Mouse (Mus musculus): Measurements from ENCODE around the gene Zfp114. TPM values are rescaled to one million over a fixed set of nuclear protein-coding genes. Genes with fewer than 3 reads are reported as not detected.

The Zfp114 gene
- total RNA-seq (2021) = 1 to 10 TPM; 2.5 to 2.9 TPM

DNA sequence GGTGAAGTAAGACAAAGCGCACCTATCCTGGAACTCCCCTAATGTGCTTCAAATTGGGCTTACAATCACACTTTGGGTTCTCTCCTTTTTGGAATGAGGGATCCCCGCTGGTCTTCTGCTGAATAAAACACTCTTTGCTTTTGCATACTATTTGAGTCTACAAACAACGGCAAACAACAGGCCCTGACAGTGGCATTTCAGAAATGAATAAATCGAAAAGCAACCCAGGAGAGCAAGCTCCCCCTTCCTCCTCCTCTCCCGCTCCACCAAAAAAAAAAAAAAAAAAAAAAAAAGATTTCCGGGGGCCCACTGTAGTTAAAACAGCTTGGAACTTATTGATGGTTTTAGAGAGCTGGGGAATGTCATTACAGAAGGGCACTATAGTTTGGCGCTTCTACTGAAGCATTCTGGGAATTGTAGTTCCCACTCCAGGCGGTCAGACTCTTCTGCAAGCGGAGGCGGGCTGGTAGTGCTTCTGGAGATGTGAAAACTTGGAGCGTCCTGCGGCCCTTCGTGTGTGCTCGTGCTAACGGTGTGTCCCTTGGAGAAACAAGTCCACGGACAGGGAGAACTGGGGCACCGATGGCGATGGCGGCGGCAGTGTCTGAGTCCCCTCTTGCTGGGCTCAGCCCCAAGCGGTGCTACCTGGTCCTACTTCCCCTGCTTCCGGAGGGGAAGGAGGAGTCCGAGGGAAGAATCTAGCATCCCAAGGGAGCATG lies at the start of gene Zfp114:
Gene Zfp114, plus strand, starts transcription at position 443 of the 719 bp plus-strand sequence.
- intact Hi-C loops (cut with DNase I) = loop anchor here (1.0 to 2.0 kb wide), 2 partner anchors 32 to 93 kb away; partner anchors contain the start of gene Zfp180
- DNase-seq (ENCODE audit: low spot score in 2 of 2) = peak; percentile 79 to 83

DNA sequence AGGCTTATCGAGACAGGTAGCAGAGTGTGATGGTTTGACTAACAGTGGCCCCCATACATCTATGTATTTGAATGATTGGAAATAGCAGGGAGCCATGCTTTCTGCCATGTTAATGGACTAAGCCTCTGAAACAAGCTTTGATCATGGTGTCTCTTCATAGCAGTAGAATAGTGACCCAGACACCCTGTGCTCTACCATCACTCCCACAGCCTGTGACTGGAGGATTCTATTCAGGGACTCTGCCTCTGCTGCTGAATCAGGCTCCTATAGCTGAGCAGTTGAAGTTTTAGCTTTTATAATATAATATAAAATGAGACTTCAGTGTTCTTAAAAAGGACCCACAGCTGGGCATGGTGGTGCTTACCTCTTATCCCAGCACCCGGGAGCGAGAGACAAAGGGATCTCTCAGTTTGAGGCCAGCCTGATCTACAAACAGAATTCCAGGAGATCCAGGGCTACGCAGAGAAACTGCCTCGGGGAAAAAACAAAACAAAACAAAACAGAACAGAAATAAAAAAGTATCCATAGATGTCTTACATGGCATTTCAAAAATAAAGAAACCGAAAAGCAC lies 41.4 kb upstream of the Zfp114 start:
- intact Hi-C loops (cut with DNase I) = loop anchor here (10.0 kb wide), 1 partner anchor 121 kb away; the partner anchor contains the start of gene Zfp108
- peak in 1 of 2 experiments; percentile 24 for DNase-seq (ENCODE audit: low spot score in 2 of 2)

DNA sequence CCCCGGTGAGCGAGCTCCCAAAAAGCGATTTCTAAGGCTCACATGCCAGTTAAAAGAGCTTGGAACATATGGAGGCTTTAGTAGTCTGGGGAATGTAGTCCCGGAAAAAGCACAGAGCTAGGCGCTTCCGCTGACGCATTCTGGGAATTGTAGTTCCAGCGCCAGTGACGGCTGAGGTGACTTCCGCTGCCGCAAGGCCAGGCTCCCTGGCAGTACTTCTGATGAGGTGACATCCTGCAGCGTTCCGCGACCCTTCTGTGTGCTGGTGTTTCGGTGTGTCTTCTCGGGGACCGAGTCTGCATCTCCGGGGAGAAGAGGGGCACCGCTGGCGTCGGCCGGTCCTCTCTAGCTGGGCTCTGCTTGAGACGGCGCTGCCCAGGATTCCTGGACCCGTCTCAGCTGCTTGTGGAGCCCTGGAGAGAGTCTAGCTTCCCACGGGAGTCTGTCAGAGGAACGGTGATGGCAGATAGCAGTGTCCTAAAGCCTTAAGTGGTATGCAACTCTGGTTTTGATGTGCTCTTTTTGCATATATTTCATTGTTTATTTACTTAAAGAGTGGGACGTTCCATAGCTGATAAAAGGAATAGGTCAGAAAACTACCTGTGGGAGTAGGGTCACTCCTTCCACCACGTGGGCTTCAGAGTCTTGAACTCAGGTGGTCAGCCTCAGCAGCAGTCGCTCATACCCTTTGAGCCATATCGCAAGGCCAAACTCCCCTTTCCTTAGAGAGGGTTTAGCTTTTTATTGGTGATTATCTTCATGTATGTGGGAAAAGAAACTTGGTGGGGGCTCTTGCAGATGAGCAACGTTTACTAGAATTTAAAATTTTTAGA lies 40.6 kb upstream of the Zfp114 start, which contains the start of gene Zfp235:
Gene Zfp235, plus strand, starts transcription at position 174 of the 833 bp plus-strand sequence.
- peak; percentile 92 to 96 for DNase-seq (ENCODE audit: low spot score in 2 of 2)
- intact Hi-C loops (cut with DNase I) = loop anchor here (1.0 to 10.0 kb wide), 3 partner anchors 22 to 121 kb away; partner anchors contain the start of genes Zfp108, Zfp112 and Zfp180

DNA sequence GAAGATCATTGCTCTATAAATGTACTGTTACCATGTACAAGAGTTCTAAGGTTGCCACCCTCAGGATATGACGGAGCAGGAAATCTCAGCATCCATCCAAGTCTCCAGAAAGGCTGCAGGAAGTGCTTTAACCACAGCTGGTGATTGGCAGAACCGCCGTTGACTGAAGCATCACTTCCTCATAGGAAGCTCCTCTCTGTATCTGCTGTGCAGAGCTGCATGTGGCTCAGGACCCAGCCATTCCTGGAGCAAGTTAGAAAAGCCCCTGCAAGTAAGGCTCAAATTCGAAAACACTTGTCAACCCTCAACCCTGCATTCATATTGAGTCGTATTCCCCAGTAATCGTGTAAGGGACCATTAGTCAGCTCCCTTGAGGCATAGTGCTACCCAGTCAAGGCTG lies 32.3 kb upstream of the Zfp114 start:
- intact Hi-C loops (cut with DNase I) = no loop called here
- no peak for DNase-seq (ENCODE audit: low spot score in 2 of 2)

DNA sequence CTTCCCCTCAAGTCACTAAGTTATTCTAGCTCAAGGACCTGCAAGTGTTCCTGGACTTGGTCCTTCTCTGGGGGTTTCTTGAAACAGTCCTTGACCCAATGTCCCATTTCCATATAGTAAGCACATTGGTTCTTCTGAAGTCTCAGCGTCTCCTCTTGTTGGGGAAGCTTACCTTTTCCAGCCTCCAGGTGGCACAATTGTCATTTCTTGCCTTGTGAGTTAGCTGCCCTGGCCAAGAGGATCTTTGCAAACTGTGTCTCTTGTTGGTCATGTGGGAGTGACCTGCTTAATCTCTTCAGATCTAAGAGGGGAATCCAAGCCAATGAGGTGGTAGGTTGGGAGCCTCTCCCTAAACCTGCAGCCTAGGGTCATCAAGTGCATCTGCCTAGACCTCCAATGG lies 21.6 kb upstream of the Zfp114 start:
- intact Hi-C loops (cut with DNase I) = no loop called here
- DNase-seq (ENCODE audit: low spot score in 2 of 2) = no peak

DNA sequence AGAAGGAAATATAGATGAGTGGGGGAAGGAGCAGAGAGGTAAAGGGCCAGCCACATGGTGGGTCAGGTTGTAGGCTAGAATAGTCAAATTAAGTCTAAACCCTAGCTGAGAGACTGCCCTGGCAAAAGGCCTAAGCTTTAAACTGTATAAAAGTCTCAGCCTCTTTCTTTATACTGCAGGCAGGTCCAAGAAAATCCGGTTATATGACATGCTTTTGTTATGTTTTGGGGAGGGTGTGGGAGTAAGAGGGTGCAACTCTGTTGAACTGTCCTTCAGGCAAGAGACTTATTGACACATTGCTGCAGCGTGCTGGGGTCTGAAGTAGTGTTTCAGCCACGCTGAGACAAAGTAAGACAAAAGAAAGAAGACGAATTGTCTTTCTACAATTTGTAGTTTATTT lies 2.7 kb upstream of the Zfp114 start:
- intact Hi-C loops (cut with DNase I) = no loop called here
- no peak for DNase-seq (ENCODE audit: low spot score in 2 of 2)

DNA sequence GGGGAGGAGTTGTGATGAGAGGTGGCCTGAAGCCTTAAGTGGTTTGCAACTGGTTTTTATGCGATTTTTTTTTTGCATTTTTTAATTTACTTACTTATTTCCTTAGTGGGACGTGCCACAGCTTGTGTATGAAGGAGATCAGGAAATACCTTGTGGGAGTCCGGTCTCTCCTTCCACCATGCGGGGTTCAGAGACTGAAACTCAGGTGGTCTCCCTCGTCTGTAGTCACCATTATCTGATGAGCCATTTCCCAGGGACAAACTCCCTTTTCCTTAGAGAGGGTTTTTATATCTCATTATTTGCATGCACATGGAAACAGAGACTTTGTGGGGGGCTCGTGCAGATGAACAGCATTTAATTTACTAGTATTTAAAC lies 464 bp downstream of the Zfp114 start:
- intact Hi-C loops (cut with DNase I) = loop anchor here (1.0 to 2.0 kb wide), 2 partner anchors 31 to 94 kb away; partner anchors contain the start of gene Zfp180
- DNase-seq (ENCODE audit: low spot score in 2 of 2) = no peak

DNA sequence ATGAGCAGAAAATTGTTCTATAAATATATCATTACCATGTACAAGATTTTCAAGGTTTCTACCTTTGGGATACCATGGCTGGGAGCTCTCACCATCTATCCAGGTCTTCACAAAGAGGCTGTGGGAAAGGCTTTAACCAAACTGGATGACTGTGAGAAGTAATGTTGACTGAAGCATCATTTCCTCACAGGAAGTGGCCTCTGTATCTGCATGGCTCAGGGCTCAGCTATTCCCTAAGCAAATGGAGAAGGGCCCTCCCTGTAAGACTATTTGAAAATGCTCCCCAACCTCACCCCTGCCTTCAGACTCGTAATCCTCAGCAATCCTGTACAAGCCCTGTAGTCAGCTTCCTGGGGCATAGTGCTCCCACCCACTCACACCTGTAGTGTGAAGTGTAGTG lies 12.8 kb downstream of the Zfp114 start:
- no peak for DNase-seq (ENCODE audit: low spot score in 2 of 2)
- intact Hi-C loops (cut with DNase I) = no loop called here

DNA sequence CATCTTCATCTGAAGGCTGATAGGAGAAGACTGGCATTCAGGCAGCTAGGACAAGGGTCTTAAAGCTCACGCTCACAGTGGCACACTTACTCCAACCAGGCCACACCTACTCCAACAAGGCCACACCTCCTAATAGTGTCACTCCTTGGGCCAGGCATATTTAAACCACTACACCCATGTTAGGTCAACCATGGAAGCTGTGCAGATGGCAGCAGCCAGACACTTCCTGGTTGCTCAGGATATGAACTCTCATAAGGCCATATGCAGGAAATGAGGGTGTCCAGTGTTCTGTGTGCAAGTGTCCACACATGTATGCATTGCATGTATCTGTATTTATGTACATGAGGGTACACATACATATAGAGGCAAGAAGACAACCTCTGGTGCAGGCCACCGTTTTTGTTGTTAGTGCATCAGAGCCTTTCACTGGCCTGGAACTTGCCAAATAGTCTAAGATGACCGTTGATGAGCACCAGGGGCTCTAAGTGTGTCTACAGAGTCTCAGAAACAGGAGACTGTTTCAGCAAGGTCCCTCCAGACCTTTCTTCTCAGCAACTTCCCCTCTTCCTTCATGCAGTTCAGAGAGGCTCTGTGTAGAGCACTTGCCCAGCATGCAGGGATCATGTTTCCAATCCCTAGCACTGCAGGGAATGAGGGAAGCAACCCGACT lies 14.2 kb downstream of the Zfp114 start:
- no peak for DNase-seq (ENCODE audit: low spot score in 2 of 2)
- intact Hi-C loops (cut with DNase I) = no loop called here

DNA sequence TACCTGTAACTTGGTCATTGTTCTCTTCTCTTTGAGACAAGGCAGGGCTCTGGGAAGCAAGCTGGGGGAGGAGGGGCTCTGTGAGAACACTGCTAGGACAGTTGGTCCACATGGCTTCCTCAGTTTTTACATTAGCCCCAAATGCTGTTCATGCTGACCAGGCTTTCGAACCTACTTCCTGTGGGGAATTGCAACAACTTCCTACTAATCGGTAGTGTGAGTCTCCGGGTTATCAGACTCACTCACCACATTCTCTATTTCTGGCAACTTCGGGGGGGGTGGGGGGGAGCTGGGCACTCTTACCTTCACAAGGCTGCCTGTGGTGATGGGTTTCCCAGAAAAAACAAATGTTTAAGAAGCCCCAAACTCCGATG lies 14.7 kb downstream of the Zfp114 start:
- intact Hi-C loops (cut with DNase I) = no loop called here

DNA sequence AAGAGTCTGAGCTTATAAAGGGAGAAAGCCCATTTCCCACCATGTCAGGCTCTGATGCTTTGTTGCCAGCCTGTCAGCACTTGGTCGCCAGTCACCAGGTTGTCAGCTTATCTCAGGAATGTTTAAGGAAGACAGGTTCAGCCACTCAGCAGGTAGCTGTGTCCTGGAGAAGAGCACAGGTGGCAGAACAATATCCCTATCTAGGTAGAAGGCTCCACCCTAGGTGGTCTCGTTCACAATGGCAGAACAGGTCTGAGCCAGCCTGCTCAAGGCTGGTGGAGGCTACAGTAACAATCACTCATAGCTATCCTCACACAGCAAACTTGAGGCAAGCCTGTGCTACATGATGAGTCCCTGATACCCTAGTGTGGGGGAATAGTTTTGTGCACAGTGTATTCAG lies 16.5 kb downstream of the Zfp114 start:
- intact Hi-C loops (cut with DNase I) = no loop called here

More for the DNA sequence above, 14.7 kb downstream of the Zfp114 start:
- no peak for DNase-seq (ENCODE audit: low spot score in 2 of 2)

DNA sequence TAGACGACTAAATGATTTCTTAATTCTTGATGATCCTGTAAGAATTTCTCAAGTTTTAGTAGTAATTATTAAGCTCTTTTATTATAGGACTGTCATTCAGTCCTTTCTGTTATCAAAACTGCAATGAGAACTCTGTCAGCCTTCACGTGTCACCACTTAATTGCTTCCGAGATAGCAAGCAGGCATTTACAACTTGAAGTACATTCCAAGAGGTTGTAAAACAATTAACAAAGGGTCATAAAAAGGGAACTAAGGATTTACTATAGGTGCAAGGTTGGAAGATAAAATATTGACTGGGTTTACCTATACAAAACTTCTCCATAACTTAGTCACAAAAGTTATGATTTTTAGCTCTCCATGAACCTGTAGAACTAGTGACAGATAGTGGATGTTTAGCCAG lies 18.3 kb downstream of the Zfp114 start:
- intact Hi-C loops (cut with DNase I) = no loop called here
- no peak for DNase-seq (ENCODE audit: low spot score in 2 of 2)

More for the DNA sequence above, 16.5 kb downstream of the Zfp114 start:
- no peak for DNase-seq (ENCODE audit: low spot score in 2 of 2)

DNA sequence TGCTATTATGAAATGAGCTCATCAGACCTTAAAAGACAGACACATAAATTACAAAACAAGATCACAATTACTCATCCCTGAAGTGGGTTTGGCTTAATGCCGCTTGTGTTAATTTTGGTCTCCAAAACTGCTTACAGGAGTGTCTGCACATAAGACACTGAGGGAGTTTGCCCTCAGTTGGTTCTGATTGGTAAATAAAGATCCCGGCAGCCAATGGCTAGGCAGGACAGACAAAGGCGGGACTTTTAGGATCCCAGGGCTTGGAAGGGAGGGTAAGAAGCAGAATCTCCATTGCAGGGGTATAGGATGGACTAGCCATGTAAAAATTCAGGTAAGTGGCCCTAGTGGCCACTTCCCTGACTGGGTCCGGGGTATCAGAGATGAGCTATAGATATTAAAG lies 22.1 kb downstream of the Zfp114 start:
- DNase-seq (ENCODE audit: low spot score in 2 of 2) = no peak
- intact Hi-C loops (cut with DNase I) = no loop called here

DNA sequence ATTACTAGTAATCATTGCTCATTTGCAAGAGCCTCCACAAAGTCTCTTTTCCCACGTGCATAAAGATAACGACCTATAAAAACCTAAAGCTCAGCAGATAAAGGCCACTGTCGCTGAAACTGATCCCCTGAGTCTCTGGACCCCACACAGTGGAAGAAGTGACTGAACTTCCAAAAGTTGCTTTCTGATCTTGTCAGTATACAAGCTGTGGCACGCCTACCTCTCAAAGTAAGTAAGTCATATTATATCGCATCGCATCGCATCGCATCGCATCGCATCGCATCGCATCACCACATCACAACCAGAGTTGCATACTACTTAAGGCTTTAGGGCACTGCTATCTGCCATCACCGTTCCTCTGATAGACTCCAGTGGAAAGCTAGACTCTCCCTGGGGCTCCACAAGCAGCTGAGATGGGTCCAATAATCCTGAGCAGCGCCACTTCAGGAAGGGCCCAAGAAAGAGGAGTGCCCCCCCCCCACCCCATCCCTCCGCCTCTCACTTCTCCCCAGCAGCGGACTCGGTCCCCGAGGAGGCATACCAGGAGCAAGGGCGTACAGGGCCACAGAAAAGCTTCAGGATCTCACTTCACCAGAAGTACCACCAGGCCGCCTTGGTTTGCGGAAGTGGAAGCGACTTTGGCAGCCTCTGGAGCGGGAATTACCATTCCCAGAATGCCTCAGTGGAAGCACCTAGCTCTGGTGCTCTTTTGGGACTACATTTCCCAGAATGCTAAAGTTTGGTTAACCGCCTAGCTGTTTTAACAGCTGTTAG lies 32.8 kb downstream of the Zfp114 start:
- intact Hi-C loops (cut with DNase I) = loop anchor here (2.0 kb wide), 1 partner anchor 33 kb away; the partner anchor contains the start of gene Zfp114
- peak; percentile 78 to 90 for DNase-seq (ENCODE audit: low spot score in 2 of 2)

DNA sequence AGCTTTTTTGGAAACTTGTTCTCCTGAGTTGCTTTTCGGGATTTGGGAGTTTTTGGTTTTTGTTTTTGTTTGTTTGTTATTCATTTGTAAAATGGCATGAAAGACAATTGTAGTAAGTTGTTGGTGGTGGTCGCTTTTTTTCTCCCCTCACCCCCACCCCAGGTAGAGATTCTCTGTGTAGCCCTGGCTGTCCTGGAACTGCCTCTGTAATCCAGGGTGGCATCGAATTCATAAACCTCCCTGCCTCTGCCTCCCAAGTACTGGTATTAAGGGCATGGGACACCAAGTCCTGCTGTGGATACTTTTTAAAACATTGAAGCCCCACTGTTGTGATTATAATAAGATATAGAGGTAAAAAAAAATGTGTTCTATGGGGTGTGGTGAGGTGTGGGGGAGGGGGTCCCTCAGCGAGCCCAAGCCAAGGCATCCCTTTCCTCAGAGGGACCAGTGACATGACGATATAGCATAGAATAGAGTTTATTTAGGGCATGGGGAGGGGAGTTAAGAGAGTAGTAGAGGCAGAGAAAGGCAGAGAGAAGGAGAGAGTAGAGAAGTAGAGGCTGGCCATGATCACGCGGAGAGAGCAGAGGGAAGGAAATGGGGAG lies 33.5 kb downstream of the Zfp114 start:
- no peak for DNase-seq (ENCODE audit: low spot score in 2 of 2)
- intact Hi-C loops (cut with DNase I) = no loop called here

DNA sequence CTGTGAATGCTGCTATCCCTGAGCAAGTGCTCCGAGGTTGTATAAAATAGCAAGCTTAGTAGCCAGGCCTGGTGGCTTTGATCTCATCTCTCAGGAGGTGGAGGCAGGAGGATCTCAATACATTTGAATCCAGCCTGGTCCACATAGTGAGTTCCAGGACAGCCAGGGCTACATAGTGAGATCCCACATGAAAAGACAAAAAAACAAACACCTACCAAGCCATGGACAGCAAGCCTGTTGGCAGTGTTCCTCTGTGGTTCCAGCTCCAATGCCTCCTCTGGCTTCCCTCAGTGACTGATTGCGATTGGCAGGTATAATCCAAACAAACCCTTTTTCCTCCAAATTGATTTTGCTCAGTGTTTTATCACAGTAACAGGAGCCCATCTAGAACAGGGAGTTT lies 35.4 kb downstream of the Zfp114 start:
- no peak for DNase-seq (ENCODE audit: low spot score in 2 of 2)
- intact Hi-C loops (cut with DNase I) = no loop called here

DNA sequence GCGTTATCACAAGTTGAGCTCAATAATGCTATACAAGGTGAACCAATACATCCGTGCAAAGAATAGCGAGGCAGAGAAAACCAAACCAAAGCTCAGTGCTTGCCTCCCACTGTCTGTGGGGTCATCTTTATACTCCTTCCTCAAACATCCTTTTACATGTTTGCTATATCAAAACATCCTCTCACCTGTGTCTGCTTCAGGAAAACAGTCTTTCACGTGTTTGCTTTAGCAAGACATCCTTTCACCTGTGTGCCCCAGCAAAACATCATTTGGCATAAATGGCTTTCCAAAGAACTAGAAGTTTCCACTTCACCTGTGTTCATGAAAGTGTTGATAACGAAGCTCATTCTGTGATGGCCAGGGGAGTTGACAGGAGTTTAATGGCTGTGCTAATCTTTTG lies 36.5 kb downstream of the Zfp114 start, which contains the start of gene Zfp111:
Gene Zfp111, minus strand, starts transcription at position 101 of the 400 bp plus-strand sequence.
- no peak for DNase-seq (ENCODE audit: low spot score in 2 of 2)
- intact Hi-C loops (cut with DNase I) = no loop called here
